Mouse (Mus musculus) inflammation-experienced regulatory T-cells (primary cell): ENCODE measurements around the gene Klhdc1. TPM values are rescaled to one million over a fixed set of nuclear protein-coding genes. Genes with fewer than 3 reads are reported as not detected.

Source experiments
- polyA plus RNA-seq, 2 experiments: library from polyadenylated mRNA; unstranded; fragments of 100-300 nt; shearing (Covaris generic); gene quantifications; one replicate each; pipeline ENCODE4 v1.2.1; 2017

Gene Klhdc1
- polyA plus RNA-seq = 10 to 100 TPM; 23.9 to 36.3 TPM

DNA sequence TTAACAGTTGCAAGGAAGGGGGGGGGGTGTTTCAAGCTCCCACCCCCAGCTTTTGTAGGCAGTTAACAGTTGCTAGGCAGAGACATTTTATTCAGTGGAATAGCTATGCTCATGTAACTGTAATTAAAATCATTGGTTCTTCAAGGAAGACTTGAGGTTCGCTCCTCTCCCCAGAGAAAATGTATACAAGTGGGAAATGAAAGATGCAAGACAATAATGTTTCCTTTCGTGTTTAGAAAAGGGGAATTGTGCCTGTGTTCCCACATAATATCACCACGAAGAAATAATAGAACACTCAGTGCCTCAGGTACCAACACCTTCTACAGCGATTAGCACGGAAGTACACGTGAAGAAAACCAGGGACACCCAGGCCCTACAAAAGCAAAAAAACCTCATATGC lies at the start of gene Klhdc1:
TSS of gene Klhdc1 (plus strand) at position 301 of the 400 bp plus-strand sequence.

DNA sequence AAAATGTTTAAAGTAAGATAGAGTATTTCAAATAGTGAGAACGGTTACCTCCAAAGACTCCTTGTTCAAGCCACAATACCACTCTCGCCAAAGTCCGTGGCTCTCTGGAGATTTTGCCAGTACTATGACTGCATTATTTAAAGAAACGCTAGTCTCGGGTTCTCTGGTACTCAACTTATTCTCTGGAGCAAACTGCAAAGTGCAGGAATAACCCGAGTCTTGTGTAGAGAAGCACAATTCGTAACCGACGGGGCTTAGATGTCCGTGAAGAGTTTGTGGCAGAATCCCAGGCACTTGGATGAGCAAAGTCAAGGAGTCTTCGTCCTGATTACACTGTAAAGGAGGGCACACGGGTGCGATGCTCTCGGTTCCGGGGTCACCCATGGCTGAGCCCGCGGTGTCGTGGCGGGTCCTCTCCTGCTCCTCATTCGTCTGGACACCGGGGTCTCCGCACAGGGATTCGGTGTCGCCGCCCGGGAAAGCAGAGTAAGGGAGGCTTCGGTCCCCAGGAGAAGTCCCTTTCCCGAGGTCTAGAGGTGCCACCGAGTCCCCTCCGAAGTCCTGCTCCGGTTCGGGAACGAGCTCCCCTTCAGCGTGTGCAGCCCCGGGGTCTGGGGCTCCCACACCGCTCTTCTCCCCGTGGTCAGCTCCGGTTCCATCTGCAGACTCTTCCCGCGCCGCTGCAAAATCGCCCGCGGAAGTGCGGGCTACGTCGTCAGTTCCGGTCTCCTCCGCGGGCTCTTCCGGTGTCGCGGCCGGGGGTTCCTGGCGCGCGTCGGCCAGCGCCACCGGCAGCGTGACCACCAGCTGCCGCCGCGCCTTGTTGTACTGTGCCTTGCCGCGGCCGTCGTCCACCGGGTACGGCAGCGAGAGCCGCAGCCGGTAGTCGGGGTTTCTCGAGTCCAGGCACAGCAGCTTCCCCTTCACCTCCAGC lies 44.3 kb upstream of the Klhdc1 start, which contains the start of gene Gm49383:
TSS of gene Gm49383 (minus strand) at position 661 of the 934 bp plus-strand sequence.

DNA sequence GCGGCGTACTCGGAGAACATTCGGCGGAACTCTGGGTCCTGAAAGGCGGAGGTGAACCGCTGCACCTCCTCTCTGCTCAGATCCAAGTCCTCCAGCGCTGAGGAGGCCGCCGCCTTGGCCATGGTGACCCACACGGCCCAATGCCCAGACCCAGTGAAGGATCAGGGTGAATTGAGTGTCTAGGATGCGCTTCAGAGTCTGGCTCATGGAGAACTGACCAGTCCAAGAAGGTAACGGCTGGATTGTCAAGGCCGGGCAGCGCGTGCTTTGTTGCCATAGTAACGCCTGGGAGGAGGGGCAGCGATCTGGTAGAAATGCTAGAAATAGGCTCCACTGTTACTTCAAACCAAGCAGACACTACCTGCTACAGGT lies 42.8 kb upstream of the Klhdc1 start, which contains the start of gene Dnaaf2:
TSS of gene Dnaaf2 (minus strand) at position 266 of the 372 bp plus-strand sequence.

DNA sequence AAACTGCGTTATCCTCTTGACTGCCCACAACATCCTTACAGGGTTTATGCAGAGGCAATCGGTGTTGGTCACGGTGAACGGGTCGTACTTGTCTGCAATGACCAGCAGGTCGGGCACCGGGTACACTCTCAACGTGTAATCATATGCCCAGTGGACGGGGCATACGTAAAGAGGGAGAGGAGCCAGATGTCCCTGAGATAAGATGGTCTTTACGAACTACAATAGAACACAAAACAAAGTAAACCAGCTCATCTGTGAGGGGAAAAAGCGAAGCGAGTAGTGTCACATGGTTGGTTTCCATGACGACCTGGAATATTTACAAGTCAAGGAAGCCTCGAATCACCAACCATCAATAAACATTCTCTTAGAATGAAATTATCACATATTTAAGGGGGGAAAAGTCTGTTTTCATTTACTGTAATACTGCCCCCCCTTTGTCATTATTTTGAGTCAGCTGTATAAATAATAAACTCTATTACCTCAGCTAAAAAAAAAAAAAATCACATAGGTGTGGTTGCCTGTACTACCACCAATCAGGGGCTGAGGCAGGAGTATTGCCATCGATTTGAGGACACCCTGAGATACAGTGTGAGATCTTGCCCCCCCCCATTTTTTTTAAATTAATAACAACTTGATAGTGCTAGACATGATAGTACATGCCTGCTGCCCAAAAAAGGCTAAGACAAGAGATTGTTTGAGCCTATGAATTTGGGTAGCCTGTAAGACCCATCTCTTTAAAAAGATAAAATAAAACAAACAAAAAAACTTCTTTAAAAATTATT lies 36.7 kb upstream of the Klhdc1 start, which contains the start of gene Gm49384:
TSS of gene Gm49384 (minus strand) at position 216 of the 782 bp plus-strand sequence.

DNA sequence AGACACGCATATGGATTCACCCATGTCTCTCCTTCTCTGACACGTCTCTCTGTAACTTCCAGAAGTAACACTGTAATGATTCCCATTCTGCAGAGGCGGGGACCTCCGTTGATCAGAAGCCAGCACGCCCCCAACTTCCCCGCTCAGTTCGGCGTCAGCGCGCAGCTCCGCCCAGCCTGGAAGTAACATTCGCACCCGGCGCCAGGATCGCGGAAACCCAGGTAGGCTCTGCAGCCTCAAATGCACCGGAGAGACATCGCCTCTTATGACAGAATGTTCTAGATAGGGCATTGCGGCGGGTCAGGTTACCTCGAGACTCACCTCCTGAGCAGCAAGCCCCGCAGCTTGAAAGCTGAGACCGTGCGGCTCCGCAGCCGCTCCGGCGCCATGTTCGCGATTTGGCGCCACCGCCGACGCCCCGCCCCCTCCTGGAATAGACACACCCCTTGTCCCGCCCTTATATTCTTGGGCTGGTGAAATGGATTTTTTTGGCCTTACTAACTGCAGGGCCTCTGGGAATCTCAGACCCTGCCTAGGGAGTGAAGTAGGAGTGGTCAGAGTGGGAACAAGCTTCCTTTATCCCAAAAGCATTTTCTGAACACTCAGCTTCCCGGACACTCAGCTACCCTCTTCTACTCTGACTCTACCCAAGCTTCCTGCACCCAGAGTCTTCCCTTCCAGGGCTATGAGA lies 13.1 kb upstream of the Klhdc1 start, which contains the start of gene Pole2:
TSS of gene Pole2 (minus strand) at position 420 of the 691 bp plus-strand sequence.

DNA sequence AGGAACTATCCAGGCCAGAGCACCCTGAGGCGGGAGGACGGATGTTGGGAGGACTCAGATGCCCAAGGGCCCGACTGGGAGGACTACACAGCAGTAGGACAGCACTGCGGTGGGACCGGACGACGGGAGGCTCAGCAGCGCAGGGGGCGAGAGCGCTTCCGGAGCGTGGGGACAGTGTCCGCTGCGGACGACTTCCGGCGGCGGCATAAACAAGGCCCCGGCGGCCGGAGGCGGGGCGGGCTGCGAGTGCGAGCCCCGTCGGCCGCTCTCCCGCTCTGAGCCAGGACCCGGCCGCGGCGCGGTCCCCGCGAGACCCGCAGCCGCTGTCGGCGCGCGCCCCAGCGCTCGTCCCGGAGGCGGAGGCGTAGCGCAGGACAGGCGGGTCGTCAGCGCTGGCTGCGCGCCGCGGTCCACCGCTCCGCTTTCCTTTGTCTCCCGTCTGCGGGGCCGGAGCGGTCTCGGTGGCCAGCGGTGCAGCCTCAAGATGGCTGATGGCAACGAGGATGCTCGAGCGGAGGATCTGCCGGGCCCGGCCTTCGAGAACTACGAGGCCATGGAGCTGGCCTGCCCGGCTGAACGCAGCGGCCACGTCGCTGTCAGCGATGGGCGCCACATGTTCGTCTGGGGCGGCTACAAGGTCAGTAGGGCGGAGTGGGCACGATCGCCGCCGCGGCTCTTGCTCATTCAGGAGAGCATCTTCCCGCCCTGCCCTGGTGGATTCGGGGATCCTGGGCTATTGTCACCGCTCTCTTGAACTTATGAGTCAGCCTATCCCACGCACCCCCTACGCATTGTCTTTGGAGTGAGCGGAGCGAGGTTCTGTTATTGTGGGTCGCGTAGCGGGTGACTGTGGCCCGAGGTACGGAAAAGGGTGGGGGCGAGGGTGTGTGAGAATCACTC lies 55.8 kb downstream of the Klhdc1 start, which contains the start of gene Klhdc2:
TSS of gene Klhdc2 (plus strand) at position 171 of the 900 bp plus-strand sequence.

Other genes starting within 250 kb of the Klhdc1 start
- 1,000 to 10,000 TPM; 1,529 to 1,690 TPM for gene Rps29, start 82.0 kb upstream of the Klhdc1 start, polyA plus RNA-seq
- gene Lrr1, start 72.4 kb upstream of the Klhdc1 start, polyA plus RNA-seq = under 1 TPM; 0.59 to 0.82 TPM
- gene Rpl36al, start 57.1 kb upstream of the Klhdc1 start, polyA plus RNA-seq = 100 to 1,000 TPM; 368 to 420 TPM
- gene Mgat2, start 57.0 kb upstream of the Klhdc1 start, polyA plus RNA-seq = 10 to 100 TPM; 72.3 to 94.3 TPM
- 10 to 100 TPM; 11.0 to 17.6 TPM for gene Gm49383, start 44.1 kb upstream of the Klhdc1 start, polyA plus RNA-seq
- 10 to 100 TPM in 1 of 2 experiments, 1 to 10 TPM in 1; 8.4 to 12.4 TPM for gene Dnaaf2, start 42.7 kb upstream of the Klhdc1 start, polyA plus RNA-seq
- 10 to 100 TPM; 11.7 to 21.1 TPM for gene Gm49384, start 36.9 kb upstream of the Klhdc1 start, polyA plus RNA-seq
- gene Pole2, start 13.0 kb upstream of the Klhdc1 start, polyA plus RNA-seq = 10 to 100 TPM in 1 of 2 experiments, 1 to 10 TPM in 1; 7.2 to 14.1 TPM
- 10 to 100 TPM; 55.9 to 82.2 TPM for gene Klhdc2, start 55.5 kb downstream of the Klhdc1 start, polyA plus RNA-seq
- 100 to 1,000 TPM; 115 to 126 TPM for gene Nemf, start 116.0 kb downstream of the Klhdc1 start, polyA plus RNA-seq
- gene Arf6, start 131.0 kb downstream of the Klhdc1 start, polyA plus RNA-seq = 100 to 1,000 TPM; 364 to 379 TPM
- gene Gm9887, start 131.3 kb downstream of the Klhdc1 start, polyA plus RNA-seq = 1 to 10 TPM; 5.8 to 6.5 TPM